Mouse (Mus musculus): ENCODE measurements at regions not wholly inside any gene's neighbourhood (a gene's known extent, or its start where the extent isn't known, plus 50 kb on each side); places are given as distances from the start of the nearest gene placed in this dataset.

DNA sequence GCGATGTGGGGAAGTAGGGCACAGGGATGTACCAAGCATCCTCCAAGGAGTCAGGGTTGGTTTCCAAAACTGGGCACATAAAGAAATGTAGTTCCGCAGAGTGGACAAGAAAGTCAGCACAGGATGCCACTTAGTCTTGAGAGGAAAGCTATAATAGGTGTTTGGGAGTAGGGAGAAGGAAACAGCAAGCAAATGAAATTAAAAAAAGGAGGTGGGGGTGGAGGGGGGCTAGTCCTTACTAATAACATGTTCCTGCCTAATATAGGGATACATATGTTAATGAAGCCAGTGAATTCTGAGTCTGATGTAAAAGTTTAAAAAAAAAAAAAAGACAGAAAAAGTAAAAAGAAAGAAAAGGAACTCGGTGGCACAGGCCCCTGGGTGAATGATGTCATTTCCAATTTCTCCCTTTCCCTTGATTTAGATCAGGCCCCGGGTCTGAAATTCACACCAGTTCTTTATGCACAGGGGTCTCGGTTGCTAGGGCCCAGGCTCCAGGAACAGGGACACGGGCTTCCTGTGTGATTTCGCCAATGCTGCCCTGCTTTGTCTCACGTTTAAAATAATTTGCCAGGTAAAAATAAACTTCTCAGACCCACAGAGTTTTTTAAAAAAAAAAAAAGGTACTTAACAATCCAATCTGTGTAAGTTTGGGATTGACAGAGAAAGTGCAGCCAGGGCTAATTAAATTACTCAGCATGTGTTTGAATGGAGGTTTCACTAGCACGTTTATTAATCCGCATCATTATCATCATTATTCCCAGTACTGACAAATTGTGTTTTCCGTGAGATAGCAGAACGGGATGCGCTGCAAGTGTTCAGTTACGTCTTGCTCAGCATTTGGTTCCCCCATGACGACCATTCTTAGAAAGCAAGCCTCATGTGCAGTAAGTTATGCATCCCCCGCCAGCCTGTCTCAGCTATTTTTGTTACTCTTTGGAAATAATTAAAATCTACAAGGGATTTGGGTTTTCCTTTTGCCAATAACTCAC lies 172.8 kb upstream of the Slc25a13 start:
- TF ChIP-seq POLR2A (IDR thresholded peaks at IDR 0.05; ENCODE audit: borderline replicate concordance, extremely low read depth, low read depth, low read length) (no peak), CTCF (IDR thresholded peaks at IDR 0.05; ENCODE audit: insufficient read depth, low read length) (no peak)

Measured in lung, adult 2 months (tissue).